ENCODE assay signal across 8 mouse cellular contexts in genomic region chr2:19371390-19372158, GRCm38 (mm10). TPM values are rescaled to one million over a fixed set of nuclear protein-coding genes. Genes with fewer than 3 reads are reported as not detected.
DNase-seq lines count a peak whose midpoint lies in the region; ATAC-seq and TF ChIP-seq lines count a peak whose summit lies in the region.

TSS of gene Msrb2 (plus strand) at chr2:19371440.

- H3K9me3 ChIP-seq in ES-E14 (ENCODE audit: control insufficient read depth, insufficient read depth, low read depth, low read length): no peaks in the 10 kb centered on the region
- no peaks in the 10 kb centered on the region for H3K9me3 ChIP-seq in neural tube, embryonic 15.5 days (replicated peaks)

- H3K4me3 ChIP-seq in ES-E14 (ENCODE audit: insufficient read depth in 1 of 2, low read depth in 1 of 2, low read length in 2 of 2, poor library complexity in 1 of 2, severe bottlenecking in 1 of 2): peak within 1 kb of the TSS; percentile 92 to 93
- peak within 1 kb of the TSS; percentile 81 for H3K4me3 ChIP-seq in layer of hippocampus, adult 2 months
- H3K4me3 ChIP-seq in lung, adult 2 months (replicated peaks; ENCODE audit: extremely low read depth, low read depth, low read length): peak within 1 kb of the TSS; percentile 83
- H3K4me3 ChIP-seq in neural tube, embryonic 15.5 days (replicated peaks): peak within 1 kb of the TSS; percentile 67

- peak; percentile 85 for ATAC-seq in neural tube, embryonic 15.5 days (ENCODE audit: low FRiP score)

- 1% methylated on average over 39 of the region's 39 CpGs for WGBS in lung, adult 2 months
- WGBS in neural tube, embryonic 15.5 days: under 1% methylated on average over 39 of the region's 39 CpGs

- H3K9ac ChIP-seq in ES-E14 (ENCODE audit: insufficient read depth, low read depth, low read length, poor library complexity, severe bottlenecking): peak within 1 kb of the TSS; percentile 95
- H3K9ac ChIP-seq in neural tube, embryonic 15.5 days (replicated peaks): peak within 1 kb of the TSS; percentile 64

- peaks cover 2 to 4% of the 10 kb centered on the region in 2 experiments; a peak in 2 of 4 replicates for H3K4me1 ChIP-seq in ES-E14 (ENCODE audit: control insufficient read depth in 2 of 2, insufficient read depth in 2 of 2, low read length in 2 of 2, poor library complexity in 1 of 2)
- no peaks in the 10 kb centered on the region for H3K4me1 ChIP-seq in lung, adult 2 months (ENCODE audit: control insufficient read depth, insufficient read depth, low read length)
- 0 out of 2 replicates have a peak, but pooled peaks cover 7% of the 10 kb centered on the region for H3K4me1 ChIP-seq in neural tube, embryonic 15.5 days

- in situ Hi-C loops in ES-E14 (cut with MboI; ENCODE audit: low sequenced_read_pairs in 2 of 2, unreplicated experiment in 2 of 2): no loop called here

- no peak for DNase-seq in ES-E14 (ENCODE audit: low read depth, low spot score)
- DNase-seq in cerebellum, adult 8-10 months: peak; percentile 71
- DNase-seq in forelimb bud, embryonic 11.5 days (ENCODE audit: low read depth, low spot score): peak; percentile 57
- peak; percentile 80 for DNase-seq in heart, postnatal 4 days
- DNase-seq in layer of hippocampus, adult 2 months (ENCODE audit: low spot score in 2 of 2): peak; percentile 57 to 60
- peak; percentile 88 for DNase-seq in lung, adult 2 months
- DNase-seq in testis, postnatal 14 days (ENCODE audit: low spot score): peak; percentile 45

- no peaks in the 10 kb centered on the region for H3K36me3 ChIP-seq in ES-E14 (ENCODE audit: control insufficient read depth, insufficient read depth, low read length, poor library complexity, severe bottlenecking)
- H3K36me3 ChIP-seq in neural tube, embryonic 15.5 days: no peaks in the 10 kb centered on the region

- H3K4me2 ChIP-seq in neural tube, embryonic 15.5 days: peak within 1 kb of the TSS; percentile 84

- peaks cover 4% of the 10 kb centered on the region; the same call in 1 of the 2 replicates for H3K27me3 ChIP-seq in neural tube, embryonic 15.5 days (replicated peaks)

- H3K27ac ChIP-seq in ES-E14 (ENCODE audit: insufficient read depth, low read depth, low read length, poor library complexity, severe bottlenecking): peak within 1 kb of the TSS; percentile 57
- peak within 1 kb of the TSS; percentile 99 for H3K27ac ChIP-seq in layer of hippocampus, adult 2 months
- H3K27ac ChIP-seq in neural tube, embryonic 15.5 days (replicated peaks): peak within 1 kb of the TSS; percentile 38; the same call in 1 of the 2 replicates

- peak; percentile 40; the same call in 1 of the 2 replicates for TF ChIP-seq POLR2A in lung, adult 2 months (IDR thresholded peaks at IDR 0.05; ENCODE audit: borderline replicate concordance, extremely low read depth, low read depth, low read length)

- TF ChIP-seq CTCF in layer of hippocampus, adult 2 months (conservative IDR thresholded peaks at IDR 0.05): peak; percentile 79
- TF ChIP-seq CTCF in lung, adult 2 months (IDR thresholded peaks at IDR 0.05; ENCODE audit: insufficient read depth, low read length): peak; percentile 50; the same call in 1 of the 2 replicates

TF ChIP-seq in ES-E14, 5 proteins besides CTCF, POLR2A, EP300 and RAD21:
- no peak for TF ChIP-seq ZC3H11A (IDR thresholded peaks at IDR 0.05; ENCODE audit: borderline replicate concordance, low read depth, low read length)
- TF ChIP-seq MAFK (IDR thresholded peaks at IDR 0.05; ENCODE audit: insufficient read depth, low read depth, low read length): no peak
- no peak for TF ChIP-seq ZNF384 (IDR thresholded peaks at IDR 0.05; ENCODE audit: low read depth, low read length)
- 0 out of 2 replicates have a peak, but pooled peaks have one; percentile 25 for TF ChIP-seq CHD2 (IDR thresholded peaks at IDR 0.05; ENCODE audit: low read depth, low read length)
- peak; percentile 45; the same call in 1 of the 2 replicates for TF ChIP-seq HCFC1 (IDR thresholded peaks at IDR 0.05; ENCODE audit: borderline replicate concordance, insufficient read depth, low read length)

RNA-seq across cellular contexts. Expression of gene Msrb2, which starts in this region (rescaled TPM):
- 14.5 and 17.1 TPM in 2 replicates for total RNA-seq in ES-E14 (2012; rRNA removed)
- 10 to 100 TPM; 28.2 to 29.4 TPM for total RNA-seq in heart, postnatal 4 days (2021)
- total RNA-seq in layer of hippocampus, adult 2 months (2021): 10 to 100 TPM; 29.9 to 31.6 TPM
- 12.9 and 18.8 TPM in 2 replicates for polyA plus RNA-seq in lung, adult 2 months (2012; rRNA removed)
- polyA plus RNA-seq in neural tube, embryonic 15.5 days (2015; fragmentation: Nextera tagmentation; extraction: Ambion mirVana): 12.1 and 16.5 TPM in 2 replicates

Comparison
In these comparisons a context has a peak if more than half of its experiments do, and no peak if none do; other contexts are left out.
1. H3K27ac ChIP-seq: peak in every context shown above with its lines; median percentile 99 in layer of hippocampus, adult 2 months; 57 in ES-E14; 38 in neural tube, embryonic 15.5 days.